Mouse (Mus musculus) MEL (cell line): ENCODE measurements at regions not wholly inside any gene's neighbourhood (a gene's known extent, or its start where the extent isn't known, plus 50 kb on each side); places are given as distances from the start of the nearest gene placed in this dataset.

Experiments used
- CTCF ChIP-seq, 3 experiments: IDR thresholded peaks in 2 of 3; conservative IDR thresholded peaks in 1 of 3; 2 replicates each; pipeline ENCODE4 v1.5.1; 2011 to 2012; ENCODE audit warnings: low read length in 3 of 3, low read depth in 2 of 3, mild to moderate bottlenecking in 2 of 3, improper control_type of control experiment in 1 of 3, inconsistent platforms in 1 of 3, mixed read lengths in 1 of 3, moderate library complexity in 1 of 3; ENCODE audit not compliant: control insufficient read depth in 1 of 3, insufficient read depth in 1 of 3, poor library complexity in 1 of 3, severe bottlenecking in 1 of 3
- EP300 ChIP-seq, 2 experiments: IDR thresholded peaks; 2 replicates each; pipeline ENCODE4 v1.6.1; 2011; ENCODE audit warnings: improper control_type of control experiment in 2 of 2, low read length in 2 of 2, low read depth in 1 of 2, mild to moderate bottlenecking in 1 of 2
- ETS1 ChIP-seq: IDR thresholded peaks from 2 replicates; pipeline ENCODE4 v1.6.1; 2012; ENCODE audit warnings: low read depth, mild to moderate bottlenecking, inconsistent platforms, low read length, improper control_type of control experiment, moderate library complexity
- POLR2A ChIP-seq, 2 experiments: IDR thresholded peaks; 2 replicates each; pipeline ENCODE4 v1.6.1; 2011 to 2012; ENCODE audit warnings: low read length in 2 of 2, mild to moderate bottlenecking in 2 of 2, control low read depth in 1 of 2, improper control_type of control experiment in 1 of 2, low read depth in 1 of 2, moderate library complexity in 1 of 2; ENCODE audit not compliant: control insufficient read depth in 1 of 2, insufficient read depth in 1 of 2, poor library complexity in 1 of 2
- RAD21 ChIP-seq: IDR thresholded peaks from 2 replicates; pipeline ENCODE4 v1.6.1; 2011; ENCODE audit warnings: mild to moderate bottlenecking, low read depth, low read length, improper control_type of control experiment
- TCF12 ChIP-seq: IDR thresholded peaks from 2 replicates; pipeline ENCODE4 v1.6.1; 2014; ENCODE audit warnings: low read depth, mild to moderate bottlenecking, inconsistent platforms, low read length, improper control_type of control experiment, moderate library complexity
- ZKSCAN1 ChIP-seq: IDR thresholded peaks from 2 replicates; pipeline ENCODE4 v1.6.1; 2012; ENCODE audit warnings: low read depth, mild to moderate bottlenecking, inconsistent platforms, low read length, improper control_type of control experiment, moderate library complexity
- ZMIZ1 ChIP-seq: IDR thresholded peaks from 2 replicates; pipeline ENCODE4 v1.6.1; 2012; ENCODE audit warnings: low read depth, mild to moderate bottlenecking, inconsistent platforms, low read length, improper control_type of control experiment, moderate library complexity
- ZNF384 ChIP-seq: IDR thresholded peaks from 2 replicates; pipeline ENCODE4 v1.6.1; 2012; ENCODE audit warnings: low read depth, mild to moderate bottlenecking, inconsistent platforms, low read length, improper control_type of control experiment

DNA sequence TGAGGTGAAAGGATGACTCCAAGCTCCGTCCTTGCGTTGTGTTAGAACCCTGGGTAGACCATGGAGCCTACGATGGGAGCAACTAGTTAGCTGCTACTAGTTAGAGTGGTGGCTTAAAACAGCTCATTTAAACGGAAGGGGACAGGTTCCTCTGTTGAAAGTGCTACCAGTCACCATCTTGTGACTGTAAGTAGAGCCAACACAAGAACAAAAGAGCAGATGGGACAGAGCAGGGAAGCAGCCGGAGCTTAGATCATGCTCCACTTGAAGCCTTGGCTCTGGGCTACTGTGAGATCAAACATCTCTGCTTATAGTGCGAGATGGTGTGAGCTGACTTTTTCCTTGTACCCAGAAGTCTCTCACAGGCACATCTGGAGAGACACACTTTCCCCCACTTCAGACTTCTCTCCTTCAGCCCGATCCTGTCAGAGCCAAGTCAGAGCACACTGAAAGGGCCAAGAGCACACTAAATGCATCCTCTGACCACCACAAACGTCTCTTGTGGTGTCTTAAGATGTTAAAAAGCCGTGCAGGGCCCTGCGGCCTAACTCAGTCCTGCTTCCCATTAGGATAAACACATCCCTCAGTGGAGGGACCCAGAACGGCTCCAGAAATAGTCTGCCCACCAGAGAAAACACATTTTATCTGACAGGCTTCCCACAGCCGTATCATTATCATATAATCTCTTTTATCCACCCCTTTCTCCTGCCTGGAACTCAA lies 156.7 kb downstream of the Cdc5l start:
- TF ChIP-seq CTCF (IDR thresholded peaks at IDR 0.05 in 2 of 3, conservative IDR thresholded peaks at IDR 0.05 in 1 of 3; ENCODE audit: control insufficient read depth in 1 of 3, insufficient read depth in 1 of 3, low read depth in 2 of 3, low read length in 3 of 3, poor library complexity in 1 of 3, severe bottlenecking in 1 of 3) = no peak
- no peak for TF ChIP-seq TCF12
- TF ChIP-seq ZMIZ1 = no peak
- TF ChIP-seq POLR2A (IDR thresholded peaks at IDR 0.05; ENCODE audit: control insufficient read depth in 1 of 2, insufficient read depth in 1 of 2, low read depth in 1 of 2, low read length in 2 of 2, poor library complexity in 1 of 2) = no peak
- TF ChIP-seq ETS1 = no peak
- no peak for TF ChIP-seq ZNF384
- no peak for TF ChIP-seq EP300 (IDR thresholded peaks at IDR 0.05; ENCODE audit: low read depth in 1 of 2, low read length in 2 of 2)
- TF ChIP-seq ZKSCAN1 = no peak
- TF ChIP-seq RAD21 = no peak
